Mouse (Mus musculus) neural tube, embryonic 11.5 days (tissue): Measurements from ENCODE around the gene Atad5. TPM values are rescaled to one million over a fixed set of nuclear protein-coding genes. Genes with fewer than 3 reads are reported as not detected.

ENCODE experiments used
- ATAC-seq: fragments of 200-750 bp; cut with Nextera tagmentation; 2 replicates; pipeline ENCODE4 v1.8.0; 2017; ENCODE audit warnings: moderate number of reproducible peaks, mild to moderate bottlenecking, moderate TSS enrichment, moderate library complexity; ENCODE audit not compliant: insufficient read depth, low FRiP score, low TSS enrichment
- DNase-seq: peaks from one replicate; pipeline ENCODE4 v3.0.0-alpha.2; 2015; ENCODE audit warnings: low spot score
- H3K27ac ChIP-seq: fragments of 300-500 bp; sonication (generic); 2 replicates; pipeline ENCODE4 v1.5.1; 2014; ENCODE audit warnings: low read depth, mild to moderate bottlenecking, low read length
- H3K27me3 ChIP-seq: fragments of 300-500 bp; sonication (generic); 2 replicates; pipeline ENCODE4 v1.6.1; 2014; ENCODE audit warnings: mild to moderate bottlenecking, low read length, mixed read lengths; ENCODE audit not compliant: control insufficient read depth, insufficient read depth
- H3K36me3 ChIP-seq: fragments of 300-500 bp; sonication (generic); 2 replicates; pipeline ENCODE4 v1.6.1; 2014; ENCODE audit warnings: mild to moderate bottlenecking, low read length, moderate library complexity, mixed read lengths; ENCODE audit not compliant: control insufficient read depth, insufficient read depth
- H3K4me1 ChIP-seq: fragments of 300-500 bp; sonication (generic); 2 replicates; pipeline ENCODE4 v1.6.1; 2014; ENCODE audit warnings: low read length, mixed read lengths; ENCODE audit not compliant: control insufficient read depth, insufficient read depth
- H3K4me2 ChIP-seq: fragments of 300-500 bp; sonication (generic); 2 replicates; pipeline ENCODE4 v1.6.1; 2014; ENCODE audit warnings: low read depth, mild to moderate bottlenecking, moderate library complexity
- H3K4me3 ChIP-seq: fragments of 300-500 bp; sonication (generic); 2 replicates; pipeline ENCODE4 v1.5.1; 2014; ENCODE audit warnings: low read depth, low read length
- H3K9ac ChIP-seq: fragments of 300-500 bp; sonication (generic); 2 replicates; pipeline ENCODE4 v1.6.1; 2014; ENCODE audit warnings: mild to moderate bottlenecking, low read length
- H3K9me3 ChIP-seq: fragments of 300-500 bp; sonication (generic); 2 replicates; pipeline ENCODE4 v1.6.1; 2016; ENCODE audit warnings: low read length; ENCODE audit not compliant: control insufficient read depth
- WGBS: fragments of 180-500 bp; shearing (Covaris S2); extraction: QIAGEN DNeasy Blood & Tissue Kit; methylation state at CpG from one replicate; pipeline ENCODE4 v1.1.7; 2014; 5-methylcytosine and 5-hydroxymethylcytosine counted together
- polyA plus RNA-seq: library from polyadenylated mRNA; unstranded; fragments of >200 nt; fragmentation: Nextera tagmentation; extraction: Ambion mirVana; gene quantifications from 2 replicates; pipeline ENCODE4 v1.2.1, GENCODE M21; 2014

The Atad5 gene
- polyA plus RNA-seq, 1 experiment from 2014 or later = 15.6 TPM

DNA sequence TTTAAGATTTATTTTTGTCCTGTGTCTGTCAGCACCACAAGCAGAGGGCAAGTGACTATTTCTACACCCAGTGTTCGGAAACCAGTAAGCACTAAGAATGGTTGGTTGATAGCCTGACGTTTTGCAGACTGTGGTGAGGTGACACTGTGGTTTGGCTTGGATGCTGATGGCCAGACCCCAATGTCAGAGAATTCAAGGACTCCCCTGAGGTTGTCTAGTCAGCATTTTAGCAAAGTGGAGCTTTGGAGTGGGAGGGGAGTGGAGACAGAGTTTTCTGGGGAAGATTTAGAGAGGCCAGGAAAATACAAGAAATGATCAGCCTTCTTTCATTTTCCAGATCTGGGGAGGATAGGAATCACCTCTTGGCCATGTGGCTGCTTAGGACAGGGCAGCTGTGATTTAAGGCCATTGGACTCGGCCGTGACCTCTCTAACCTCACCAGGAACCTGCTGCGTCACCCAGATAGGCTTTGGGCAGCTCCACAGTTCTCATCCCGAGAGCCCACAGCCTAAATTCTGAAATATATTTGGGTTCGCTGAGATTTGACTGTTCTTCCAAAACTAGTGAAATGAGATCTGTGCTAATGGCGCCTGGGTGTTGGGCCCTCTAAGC is 60.3 kb downstream of the Atad5 start:
- no peak for DNase-seq
- no peaks in the 10 kb centered on the region for H3K36me3 ChIP-seq
- no peak overlapping the region for H3K9ac ChIP-seq
- no peak overlapping the region for H3K4me3 ChIP-seq
- H3K27me3 ChIP-seq = peaks cover 15% of the 10 kb centered on the region
- 76% methylated on average over 8 of the region's 8 CpGs for WGBS
- no peak for ATAC-seq
- H3K27ac ChIP-seq = no peak overlapping the region
- no peaks in the 10 kb centered on the region; the same call in 1 of the 2 replicates for H3K4me1 ChIP-seq
- H3K4me2 ChIP-seq = no peak overlapping the region
- no peaks in the 10 kb centered on the region for H3K9me3 ChIP-seq

DNA sequence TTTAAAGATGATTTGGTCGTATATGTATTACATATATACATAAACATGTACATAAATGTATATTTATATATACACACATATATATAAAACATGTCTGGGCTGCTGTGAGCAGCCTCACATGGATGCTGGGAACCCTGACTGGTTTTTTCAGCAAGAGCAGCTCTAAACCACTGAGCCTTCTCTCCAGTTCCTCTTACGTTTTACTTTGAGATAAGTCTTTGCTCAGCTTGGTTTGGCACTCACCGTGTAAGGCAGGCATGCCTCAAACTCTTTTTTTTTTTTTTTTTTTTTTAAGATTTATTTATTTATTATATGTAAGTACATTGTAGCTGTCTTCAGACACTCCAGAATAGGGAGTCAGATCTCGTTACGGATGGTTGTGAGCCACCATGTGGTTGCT is 61.4 kb downstream of the Atad5 start:
- peaks cover 21% of the 10 kb centered on the region for H3K27me3 ChIP-seq
- H3K4me1 ChIP-seq = no peaks in the 10 kb centered on the region; the same call in 1 of the 2 replicates
- no peak overlapping the region for H3K27ac ChIP-seq
- H3K9me3 ChIP-seq = no peaks in the 10 kb centered on the region
- ATAC-seq (no peak), DNase-seq (no peak)
- H3K36me3 ChIP-seq = no peaks in the 10 kb centered on the region
- no peak overlapping the region for H3K4me3 ChIP-seq
- H3K4me2 ChIP-seq = no peak overlapping the region
- WGBS = 86% methylated on average over 5 of the region's 5 CpGs
- no peak overlapping the region for H3K9ac ChIP-seq

DNA sequence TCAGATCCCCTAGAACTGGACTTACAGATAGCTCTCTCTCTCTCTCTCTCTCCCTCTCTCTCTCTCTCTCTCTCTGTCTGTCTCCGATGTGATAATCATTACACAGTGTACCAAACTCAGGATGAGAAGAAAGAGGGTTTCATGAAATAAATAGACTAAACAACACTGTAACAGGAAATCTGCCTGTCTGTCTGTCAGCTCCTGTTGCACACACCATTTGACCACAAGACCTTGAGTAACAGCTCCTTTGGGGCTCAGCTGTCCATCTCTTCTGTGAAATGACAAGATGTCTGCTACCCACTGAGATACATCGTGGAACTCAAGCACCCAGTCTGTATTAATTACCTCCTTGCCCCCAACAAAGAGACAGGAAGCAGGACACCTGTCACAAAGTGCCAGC is 62.3 kb downstream of the Atad5 start:
- DNase-seq = no peak
- H3K4me3 ChIP-seq = no peak overlapping the region
- no peaks in the 10 kb centered on the region for H3K9me3 ChIP-seq
- peaks cover 25% of the 10 kb centered on the region for H3K27me3 ChIP-seq
- H3K36me3 ChIP-seq = no peaks in the 10 kb centered on the region
- H3K4me2 ChIP-seq = no peak overlapping the region
- no peak overlapping the region for H3K9ac ChIP-seq
- no peak overlapping the region for H3K27ac ChIP-seq
- ATAC-seq = no peak
- no peaks in the 10 kb centered on the region for H3K4me1 ChIP-seq
- 54% methylated on average over 2 of the region's 2 CpGs for WGBS

DNA sequence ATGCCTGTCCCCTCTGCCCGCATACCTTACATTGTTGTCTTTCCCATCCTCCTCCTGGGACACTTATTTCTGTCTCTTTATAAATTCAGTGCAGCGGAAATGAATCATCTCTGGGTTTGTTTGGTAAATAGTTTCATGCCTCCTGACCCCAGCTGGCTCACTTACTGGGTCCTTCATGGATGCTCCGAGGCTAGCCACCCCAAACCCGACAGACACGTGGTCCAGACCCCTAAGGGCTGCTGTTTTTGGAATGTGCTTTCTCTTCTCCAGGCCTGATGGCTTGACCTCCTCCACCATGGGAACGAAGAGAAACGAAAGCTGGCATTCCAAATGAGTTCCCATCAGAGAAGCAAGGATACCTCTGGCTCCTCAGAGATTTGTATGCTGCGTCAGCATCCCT is 63.2 kb downstream of the Atad5 start:
- H3K36me3 ChIP-seq = no peaks in the 10 kb centered on the region
- H3K4me3 ChIP-seq = no peak overlapping the region
- H3K9me3 ChIP-seq = no peaks in the 10 kb centered on the region
- H3K27ac ChIP-seq = no peak overlapping the region
- H3K4me1 ChIP-seq = no peaks in the 10 kb centered on the region
- H3K9ac ChIP-seq = no peak overlapping the region
- 80% methylated on average over 8 of the region's 8 CpGs for WGBS
- ATAC-seq (no peak), DNase-seq (no peak)
- no peak overlapping the region for H3K4me2 ChIP-seq
- peaks cover 25% of the 10 kb centered on the region for H3K27me3 ChIP-seq

DNA sequence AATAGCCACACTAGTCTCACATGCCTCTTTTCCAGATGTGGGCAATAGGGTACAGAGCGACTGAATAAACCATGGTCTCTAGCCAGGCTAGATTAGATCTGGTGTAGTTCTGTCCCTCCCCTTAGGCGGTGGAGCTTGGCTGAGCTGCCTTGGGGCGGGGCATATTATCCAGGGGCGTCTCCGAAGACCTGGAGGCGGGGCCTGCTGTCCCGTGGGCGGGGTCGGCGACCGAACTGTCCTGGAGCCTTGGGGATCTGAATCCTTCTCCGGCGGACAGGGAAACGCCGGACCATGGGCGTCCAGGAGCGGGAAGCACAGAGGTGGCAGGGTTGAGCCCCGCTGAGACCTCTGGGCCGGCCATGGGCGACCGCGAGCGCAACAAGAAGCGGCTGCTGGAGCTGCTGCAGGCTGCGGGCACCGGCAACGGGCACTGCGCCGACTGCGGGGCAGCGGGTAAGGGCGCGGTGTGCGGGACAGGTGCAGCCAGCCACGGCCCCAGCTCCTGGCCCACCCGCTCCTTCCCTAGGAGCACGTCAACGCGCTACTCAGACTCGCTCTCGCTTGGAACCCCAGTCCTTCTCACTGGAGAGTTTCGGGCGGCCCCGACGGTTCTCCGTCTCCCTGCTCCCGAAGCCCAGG is 64.8 kb downstream of the Atad5 start, which contains the start of gene Adap2:
Gene Adap2 (plus strand): TSS at position 249 of the 639 bp plus-strand sequence.
- peaks cover 25% of the 10 kb centered on the region for H3K27me3 ChIP-seq
- no peaks in the 10 kb centered on the region for H3K36me3 ChIP-seq
- peak within 1 kb of the TSS; percentile 37; the same call in 1 of the 2 replicates for H3K9ac ChIP-seq
- H3K27ac ChIP-seq = no peak within 1 kb of the TSS
- no peaks in the 10 kb centered on the region for H3K9me3 ChIP-seq
- DNase-seq = peak; percentile 79
- 2% methylated on average over 45 of the region's 47 CpGs for WGBS
- peak within 1 kb of the TSS; percentile 59 for H3K4me2 ChIP-seq
- peak within 1 kb of the TSS; percentile 46 for H3K4me3 ChIP-seq
- no peak; the same call in 1 of the 2 replicates for ATAC-seq
- no peaks in the 10 kb centered on the region for H3K4me1 ChIP-seq

DNA sequence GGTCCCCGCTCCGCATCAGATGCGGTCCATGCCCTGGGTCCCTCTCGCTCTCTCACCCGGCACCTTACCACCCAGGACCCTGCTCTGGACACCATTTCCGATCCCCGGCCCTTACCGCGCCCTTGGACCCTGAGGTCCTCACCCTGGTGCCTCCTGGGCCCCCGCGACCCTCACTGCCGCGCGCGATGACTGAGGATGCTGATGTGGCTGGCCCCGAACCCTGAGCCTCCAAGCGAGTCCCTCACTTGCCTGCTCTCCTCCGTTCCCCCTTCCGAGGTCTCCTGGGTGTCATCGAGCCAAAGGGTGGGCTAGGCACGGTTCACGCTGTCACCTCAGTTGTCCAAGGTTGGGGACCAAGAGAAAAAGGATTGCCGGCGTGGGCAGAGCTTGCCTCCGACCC is 65.3 kb downstream of the Atad5 start:
- DNase-seq (no peak), ATAC-seq (no peak)
- 26% methylated on average over 25 of the region's 25 CpGs for WGBS
- Histone ChIP-seq H3K36me3 (no peaks in the 10 kb centered on the region), H3K9ac (no peak overlapping the region), H3K4me3 (peak overlapping the region; percentile 46), H3K4me1 (no peaks in the 10 kb centered on the region), H3K4me2 (peak overlapping the region; percentile 59), H3K9me3 (no peaks in the 10 kb centered on the region), H3K27me3 (peaks cover 25% of the 10 kb centered on the region), H3K27ac (no peak overlapping the region)

DNA sequence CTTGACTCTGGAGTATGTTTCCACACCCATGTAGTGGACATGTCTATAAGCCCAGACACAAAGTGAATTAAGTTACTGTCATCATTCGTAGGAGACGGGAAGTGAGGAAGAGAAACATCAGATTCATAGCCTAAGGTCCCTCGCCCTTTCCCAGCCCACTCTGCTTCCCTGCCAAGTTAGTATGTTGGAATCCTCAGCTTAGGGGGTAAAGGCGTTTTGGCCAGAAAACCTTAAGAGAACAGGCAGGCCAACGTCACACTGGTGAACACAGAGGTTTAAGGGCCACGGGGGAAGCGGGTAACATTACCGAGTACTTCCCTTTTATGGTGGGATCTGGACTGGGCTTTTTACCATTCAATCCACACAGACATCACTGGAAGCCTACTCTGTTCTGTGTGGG is 66.3 kb downstream of the Atad5 start:
- no peaks in the 10 kb centered on the region for H3K4me1 ChIP-seq
- no peak overlapping the region for H3K4me2 ChIP-seq
- H3K9ac ChIP-seq = no peak overlapping the region
- no peak overlapping the region for H3K4me3 ChIP-seq
- H3K27me3 ChIP-seq = peaks cover 25% of the 10 kb centered on the region
- ATAC-seq (no peak), DNase-seq (no peak)
- H3K27ac ChIP-seq = no peak overlapping the region
- 89% methylated on average over 8 of the region's 8 CpGs for WGBS
- H3K36me3 ChIP-seq = no peaks in the 10 kb centered on the region
- H3K9me3 ChIP-seq = no peaks in the 10 kb centered on the region

DNA sequence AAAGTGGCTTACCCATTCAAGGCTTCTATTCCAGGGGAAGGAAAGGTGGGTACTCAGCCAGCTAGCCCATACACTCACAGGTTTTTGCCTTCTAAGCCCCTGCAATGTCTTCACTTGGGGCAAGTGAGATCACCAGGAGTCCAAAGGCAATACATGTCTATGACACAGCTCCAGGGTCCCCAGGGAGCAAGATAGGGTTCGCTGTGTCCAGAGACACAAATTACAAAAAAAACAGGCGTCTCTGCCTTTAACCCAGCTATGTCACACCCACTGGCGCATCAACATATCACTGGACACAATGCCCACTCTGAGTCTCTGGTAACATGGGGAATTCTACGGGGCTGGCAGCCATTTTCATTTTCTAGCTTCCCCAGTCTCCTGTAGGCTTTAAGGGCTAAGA is 66.8 kb downstream of the Atad5 start:
- ATAC-seq = no peak
- Histone ChIP-seq H3K27ac (no peak overlapping the region), H3K9ac (no peak overlapping the region), H3K9me3 (no peaks in the 10 kb centered on the region), H3K4me1 (no peaks in the 10 kb centered on the region), H3K4me3 (no peak overlapping the region), H3K4me2 (no peak overlapping the region), H3K27me3 (peaks cover 25% of the 10 kb centered on the region), H3K36me3 (no peaks in the 10 kb centered on the region)
- no peak for DNase-seq
- 85% methylated on average over 4 of the region's 4 CpGs for WGBS

DNA sequence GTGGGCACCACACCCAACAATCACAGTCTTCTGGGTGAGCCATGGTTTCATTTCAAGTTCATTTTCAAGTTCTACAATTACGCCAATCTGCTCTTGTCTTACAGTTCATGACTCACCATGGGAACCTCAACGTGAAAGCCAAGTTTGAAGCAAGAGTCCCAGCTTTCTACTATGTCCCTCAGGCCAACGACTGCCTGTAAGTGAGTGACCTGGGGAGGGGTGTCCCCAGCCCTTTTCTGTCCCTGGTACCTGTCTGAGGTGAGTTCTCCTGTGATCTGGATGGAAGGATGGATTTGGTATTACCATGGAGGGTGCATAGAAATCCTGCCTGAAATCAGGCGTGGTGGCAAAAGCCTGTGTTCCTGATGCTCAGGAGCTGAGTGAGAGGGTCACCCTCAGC is 67.6 kb downstream of the Atad5 start:
- no peak overlapping the region for H3K4me2 ChIP-seq
- no peak for DNase-seq
- no peaks in the 10 kb centered on the region for H3K9me3 ChIP-seq
- H3K36me3 ChIP-seq = no peaks in the 10 kb centered on the region
- no peak overlapping the region for H3K4me3 ChIP-seq
- ATAC-seq = no peak
- H3K4me1 ChIP-seq = no peaks in the 10 kb centered on the region
- H3K27ac ChIP-seq = no peak overlapping the region
- 83% methylated on average over 4 of the region's 4 CpGs for WGBS
- no peak overlapping the region for H3K9ac ChIP-seq
- H3K27me3 ChIP-seq = peaks cover 25% of the 10 kb centered on the region
